Mouse (Mus musculus): ENCODE results near the gene Dscam.

Dscam gene

DNA sequence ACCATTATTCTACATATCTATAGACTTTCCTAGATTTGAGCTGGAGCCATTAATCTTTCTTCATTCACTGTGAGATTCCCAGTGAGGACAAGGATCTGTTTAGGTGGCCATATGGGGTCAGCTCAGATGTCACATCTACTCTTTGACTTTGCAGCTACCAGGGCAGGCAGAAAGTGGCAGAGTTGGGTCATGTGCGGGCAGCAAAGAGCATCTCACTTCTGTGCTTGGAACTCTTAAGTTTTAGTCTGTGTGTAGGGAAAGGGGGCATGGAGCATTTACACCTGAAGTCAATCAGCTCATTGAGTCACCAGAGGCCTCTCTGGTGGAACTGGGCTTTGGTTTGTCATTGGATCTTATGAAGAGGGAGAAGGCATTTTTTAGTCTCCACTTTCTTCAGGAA, 612.2 kb downstream of the Dscam start:
- no peak for DNase-seq (ENCODE audit: low spot score)

DNA sequence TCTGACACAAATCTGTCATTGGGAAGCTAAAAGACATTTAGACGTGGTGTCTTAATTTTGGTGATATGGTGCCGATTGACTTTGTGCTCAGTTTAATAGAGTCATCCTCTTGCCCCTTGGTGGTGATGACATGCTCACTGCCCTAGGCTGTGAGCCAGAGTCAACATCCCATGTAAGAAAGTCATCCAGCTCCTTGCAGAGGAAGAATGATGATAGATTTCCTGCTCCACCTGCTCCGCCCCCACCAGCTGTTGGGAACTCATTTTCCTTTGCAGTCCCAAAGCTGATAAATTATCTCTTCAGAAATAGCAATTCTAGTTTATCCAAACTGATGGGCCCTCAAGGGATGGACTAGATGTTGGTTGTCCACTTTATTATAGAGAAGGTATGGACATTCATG, 613.9 kb downstream of the Dscam start:
- DNase-seq (ENCODE audit: low spot score): no peak

DNA sequence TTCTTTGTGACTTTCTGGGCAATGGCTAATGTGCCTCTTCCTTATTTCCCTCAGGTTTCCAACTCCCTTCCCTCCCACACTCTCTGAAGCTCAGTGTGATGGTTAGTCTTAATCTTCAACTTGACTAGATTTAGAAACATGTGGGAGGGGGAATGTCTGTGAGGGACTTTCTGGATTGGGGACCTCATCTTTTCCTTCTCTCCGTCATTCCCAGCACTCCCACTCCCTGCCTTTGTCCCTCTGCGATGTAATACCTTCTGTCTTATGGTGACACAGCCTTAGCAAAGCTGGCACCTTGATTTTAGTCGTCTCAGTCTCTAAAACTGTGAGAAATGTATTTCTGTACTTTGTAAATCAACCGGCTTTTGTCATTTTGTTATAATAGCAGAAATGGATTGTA, 615.1 kb downstream of the Dscam start:
- DNase-seq (ENCODE audit: low spot score): no peak

- no peak for DNase-seq (ENCODE audit: low spot score)
These were observed 617.9 kb downstream of the Dscam start for GRCm38 (mm10) chr16:96552680-96553079.

DNA sequence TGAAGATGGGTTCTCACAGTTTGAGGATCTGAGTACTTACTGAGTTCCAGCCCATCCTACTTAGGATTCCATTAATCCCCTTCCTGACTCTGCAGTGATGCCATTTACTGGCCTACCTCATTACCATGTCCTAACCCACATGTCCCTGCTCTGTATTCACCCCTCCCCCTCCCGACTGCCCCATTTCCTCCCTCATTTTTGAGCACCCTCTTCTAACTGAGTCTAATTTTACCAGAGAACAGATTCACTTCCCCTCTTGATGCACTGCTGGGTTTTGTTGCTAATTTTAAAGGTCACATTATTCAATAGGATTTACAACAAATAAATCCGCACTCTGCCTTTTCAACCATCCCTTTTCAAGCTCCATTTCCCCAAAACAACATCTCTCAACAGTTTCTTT, 629.5 kb downstream of the Dscam start:
- no peak for DNase-seq (ENCODE audit: low spot score)

Data from yolk sac, embryonic 10.5 days (tissue).